Mouse (Mus musculus) kidney, adult 9 months (tissue): ENCODE results near the gene Adss.

ENCODE experiments used
- DNase-seq: peaks from one replicate; pipeline ENCODE4 v3.0.0; 2022

The Adss gene

GRCm38 (mm10) chr1:177727883-177728525, 68.3 kb downstream of the Adss start:
- DNase-seq, result no peak

GRCm38 (mm10) chr1:177726870-177727269, 69.4 kb downstream of the Adss start:
- no peak for DNase-seq

GRCm38 (mm10) chr1:177723786-177724185, 72.5 kb downstream of the Adss start:
- DNase-seq, result no peak

- DNase-seq, result no peak
These were observed 77.3 kb downstream of the Adss start for GRCm38 (mm10) chr1:177719029-177719427.

- DNase-seq, result no peak
These were observed 77.8 kb downstream of the Adss start for GRCm38 (mm10) chr1:177718340-177719028.

GRCm38 (mm10) chr1:177717057-177717835, 79.1 kb downstream of the Adss start:
- DNase-seq, result no peak

- DNase-seq, result no peak
These were observed 79.9 kb downstream of the Adss start for GRCm38 (mm10) chr1:177716448-177716847.

GRCm38 (mm10) chr1:177714397-177715012, 81.8 kb downstream of the Adss start:
- DNase-seq, result no peak

- no peak for DNase-seq
These were observed 82.5 kb downstream of the Adss start for GRCm38 (mm10) chr1:177713635-177714396.
